Mouse (Mus musculus): ENCODE results near the gene Mrpl45.

DNA sequence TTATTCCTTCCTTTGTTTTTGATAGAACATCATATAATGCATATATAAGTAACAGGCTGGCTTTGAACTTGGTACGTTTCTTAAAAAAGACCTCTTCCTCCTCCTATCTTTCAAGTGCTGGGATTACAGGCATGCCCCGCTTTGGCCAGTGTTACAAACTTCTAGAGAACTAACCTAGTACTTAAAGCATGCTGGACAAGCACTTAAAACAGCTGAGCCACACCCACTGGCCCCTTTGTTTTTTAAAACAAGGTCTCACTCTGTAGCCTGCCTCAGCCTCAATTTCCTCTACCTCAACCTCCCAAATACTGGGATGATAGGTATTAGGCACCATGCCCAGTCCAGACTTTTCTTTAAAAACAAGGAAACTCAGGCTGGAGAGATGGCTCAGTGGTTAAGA, 39.1 kb downstream of the Mrpl45 start:
- TF ChIP-seq CTCF (IDR thresholded peaks at IDR 0.05; ENCODE audit: extremely low read depth, insufficient read length, insufficient replicate concordance, low read depth, low read length) (no peak), POLR2A (IDR thresholded peaks at IDR 0.05; ENCODE audit: low read depth, low read length) (no peak)

Measured in small intestine, adult 2 months (tissue).